Mouse (Mus musculus): ENCODE results near the gene Psmd5. TPM values are rescaled to one million over a fixed set of nuclear protein-coding genes. Genes with fewer than 3 reads are reported as not detected.
"Not testable (repeated sequence)": the region's sequence is repeated elsewhere in the genome, so short reads cannot be mapped to it uniquely, and the experiment has no call there.

Gene Psmd5
- polyA plus RNA-seq, 1 experiment from 2014 or later = 131 TPM

DNA sequence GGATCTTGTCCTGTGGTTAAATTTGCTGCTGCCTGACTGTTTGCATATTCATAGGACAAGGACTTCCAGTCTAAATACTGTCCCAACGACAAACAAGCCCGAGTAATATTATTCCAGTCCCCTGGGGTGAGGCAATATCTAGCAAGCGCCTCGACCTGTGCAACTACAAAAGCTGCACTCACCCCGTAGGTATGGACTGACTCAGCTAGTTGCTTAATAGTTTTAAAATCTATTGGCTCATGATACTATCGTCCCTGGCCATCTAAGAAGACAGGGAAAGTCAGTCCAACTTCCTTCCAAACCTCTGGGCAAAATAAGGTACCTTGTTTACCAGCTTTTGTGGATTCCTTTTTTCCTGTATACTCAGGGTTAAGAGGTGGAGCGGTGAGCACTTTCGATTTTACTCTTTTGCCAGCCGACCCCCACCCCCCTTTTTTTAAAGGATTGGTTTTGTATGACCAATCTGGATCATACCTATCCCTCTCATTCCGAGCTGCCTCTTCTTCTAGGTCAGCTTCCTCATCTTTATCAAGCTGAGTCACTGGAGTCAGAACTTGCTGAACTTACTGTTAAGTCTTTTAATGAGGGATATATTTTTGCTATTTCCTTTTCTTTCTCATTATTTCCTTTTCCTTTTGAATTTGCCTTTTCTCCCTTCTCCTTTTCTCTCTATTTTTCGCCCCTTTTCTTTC, 41.9 kb downstream of the Psmd5 start, which contains the start of gene Gm34653:
TSS of gene Gm34653 (plus strand) at position 242 of the 692 bp plus-strand sequence.
- H3K4me1 ChIP-seq; H3K4me3 ChIP-seq; H3K27me3 ChIP-seq (ENCODE audit: low read depth, poor library complexity, severe bottlenecking); H3K36me3 ChIP-seq; DNase-seq (ENCODE audit: low spot score); H3K27ac ChIP-seq; H3K9me3 ChIP-seq (replicated peaks): not testable (repeated sequence)
- whole genome bisulfite sequencing = 77% methylated on average over 11 of the region's 11 CpGs

DNA sequence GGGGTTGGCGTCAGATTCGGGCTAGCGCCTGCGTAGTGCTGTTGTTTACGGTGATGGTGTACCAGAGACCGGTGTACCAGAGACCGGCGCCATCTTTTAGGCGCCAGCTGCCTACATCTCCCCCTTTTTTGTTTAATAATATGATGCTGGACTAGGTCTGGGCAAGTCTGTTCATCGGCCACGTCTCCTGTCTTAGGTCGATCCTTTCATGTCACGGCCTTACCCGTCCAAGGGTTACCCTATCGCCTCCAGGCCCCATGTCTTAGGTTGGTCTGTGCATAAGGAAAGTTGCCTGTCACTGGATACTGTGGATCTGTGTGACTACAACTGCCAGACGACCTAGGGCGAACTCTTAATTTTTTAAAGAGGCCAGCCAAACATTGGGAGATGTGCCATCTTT, 44.7 kb downstream of the Psmd5 start:
- not testable (repeated sequence) for H3K9me3 ChIP-seq (replicated peaks); H3K27me3 ChIP-seq (ENCODE audit: low read depth, poor library complexity, severe bottlenecking); H3K4me1 ChIP-seq; H3K27ac ChIP-seq; H3K4me3 ChIP-seq; H3K36me3 ChIP-seq; DNase-seq (ENCODE audit: low spot score)
- WGBS = 97% methylated on average over 17 of the region's 17 CpGs

DNA sequence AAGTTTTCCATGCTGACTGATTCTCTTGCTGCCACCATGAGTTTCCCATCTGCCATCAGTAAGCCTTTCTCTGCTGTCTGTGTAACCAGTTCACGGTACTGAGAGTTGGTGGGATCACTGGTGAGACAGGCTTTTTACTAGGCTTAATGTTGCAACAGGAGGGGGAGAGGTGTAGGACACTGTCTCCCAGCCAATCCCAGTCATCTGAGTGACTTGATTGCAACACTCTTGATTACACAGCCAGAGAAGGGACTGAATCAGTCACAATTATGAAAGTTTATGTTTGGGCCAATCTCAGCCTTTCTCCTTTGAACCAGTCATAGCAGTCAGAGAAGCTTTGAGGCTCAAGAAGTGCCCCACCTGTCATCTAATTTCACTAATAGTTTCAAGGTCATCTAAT, 46.7 kb downstream of the Psmd5 start:
- no peak for DNase-seq (ENCODE audit: low spot score)
- Histone ChIP-seq H3K27ac (no peak overlapping the region), H3K4me3 (no peak overlapping the region), H3K9me3 (replicated peaks) (0 out of 2 replicates have a peak, but pooled peaks cover 2% of the 10 kb centered on the region), H3K4me1 (peaks cover 17% of the 10 kb centered on the region), H3K27me3 (ENCODE audit: low read depth, poor library complexity, severe bottlenecking) (no peaks in the 10 kb centered on the region), H3K36me3 (no peaks in the 10 kb centered on the region)
- 90% methylated on average over 1 of the region's 1 CpGs for WGBS

DNA sequence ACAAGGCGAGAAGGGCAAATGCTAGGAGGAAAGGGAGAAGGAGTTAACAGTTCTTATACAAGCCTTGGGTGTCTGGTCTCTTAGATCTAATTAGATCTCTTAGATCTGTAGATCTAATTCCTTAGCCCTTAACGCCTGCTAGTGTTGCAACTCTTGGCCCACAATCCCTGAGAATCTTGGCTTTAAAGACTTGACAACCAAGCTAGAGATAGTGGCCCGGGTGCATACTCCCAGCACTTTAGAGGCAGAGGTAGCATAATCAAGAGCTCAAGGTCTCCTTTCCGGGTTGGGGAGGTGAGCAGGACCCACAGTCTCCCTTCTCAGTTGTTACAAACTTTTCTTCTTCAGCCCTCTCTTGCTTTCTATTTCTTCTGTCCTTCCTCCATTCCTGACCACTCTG, 47.2 kb downstream of the Psmd5 start:
- Histone ChIP-seq H3K9me3 (replicated peaks) (0 out of 2 replicates have a peak, but pooled peaks cover 2% of the 10 kb centered on the region), H3K4me1 (peaks cover 17% of the 10 kb centered on the region), H3K27me3 (ENCODE audit: low read depth, poor library complexity, severe bottlenecking) (no peaks in the 10 kb centered on the region), H3K4me3 (no peak overlapping the region), H3K27ac (no peak overlapping the region), H3K36me3 (peaks cover 2% of the 10 kb centered on the region; the same call in 1 of the 2 replicates)
- WGBS = 87% methylated on average over 4 of the region's 4 CpGs
- no peak for DNase-seq (ENCODE audit: low spot score)

DNA sequence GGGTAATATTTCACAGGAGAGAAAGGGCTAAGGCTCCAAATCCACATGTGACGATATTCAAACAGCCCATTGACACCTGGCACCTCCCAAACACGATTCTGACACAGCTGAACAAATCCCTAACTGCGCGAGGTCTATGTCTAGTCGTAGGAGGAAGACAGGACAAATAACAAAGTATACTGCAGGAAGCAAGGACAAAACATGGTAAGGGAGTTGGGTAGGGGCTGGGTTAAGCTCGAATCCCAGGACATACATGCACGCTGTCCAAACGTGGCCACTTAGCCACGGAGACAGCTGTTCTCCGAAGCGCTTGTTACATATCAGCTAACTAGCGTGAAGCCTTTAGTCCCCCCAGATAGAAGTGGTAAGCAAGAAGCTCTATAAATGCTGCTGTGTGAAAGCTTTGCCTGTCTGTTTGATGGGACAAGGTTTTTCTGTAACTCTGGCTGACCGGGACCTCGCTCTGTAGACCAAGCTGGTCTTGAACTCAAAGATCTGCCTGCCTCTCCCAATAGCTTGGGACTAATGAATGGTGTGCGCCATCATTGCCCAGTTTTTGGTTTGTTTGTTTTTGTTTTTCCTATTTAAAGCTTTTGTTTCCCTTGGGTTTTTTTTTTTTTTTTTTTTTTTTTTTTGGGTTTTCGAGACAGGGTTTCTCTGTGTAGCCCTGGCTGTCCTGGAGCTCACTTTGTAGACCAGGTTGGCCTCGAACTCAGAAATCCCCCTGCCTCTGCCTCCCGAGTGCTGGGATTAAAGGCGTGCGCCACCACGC, 48.1 kb downstream of the Psmd5 start:
- H3K27ac ChIP-seq = peak overlapping the region; percentile 89
- H3K9me3 ChIP-seq (replicated peaks) = 0 out of 2 replicates have a peak, but pooled peaks cover 2% of the 10 kb centered on the region
- peaks cover 17% of the 10 kb centered on the region for H3K4me1 ChIP-seq
- H3K27me3 ChIP-seq (ENCODE audit: low read depth, poor library complexity, severe bottlenecking) = no peaks in the 10 kb centered on the region
- H3K36me3 ChIP-seq = peaks cover 11% of the 10 kb centered on the region
- H3K4me3 ChIP-seq = peak overlapping the region; percentile 91
- 34% methylated on average over 20 of the region's 21 CpGs for WGBS
- peak; percentile 41 for DNase-seq (ENCODE audit: low spot score)

DNA sequence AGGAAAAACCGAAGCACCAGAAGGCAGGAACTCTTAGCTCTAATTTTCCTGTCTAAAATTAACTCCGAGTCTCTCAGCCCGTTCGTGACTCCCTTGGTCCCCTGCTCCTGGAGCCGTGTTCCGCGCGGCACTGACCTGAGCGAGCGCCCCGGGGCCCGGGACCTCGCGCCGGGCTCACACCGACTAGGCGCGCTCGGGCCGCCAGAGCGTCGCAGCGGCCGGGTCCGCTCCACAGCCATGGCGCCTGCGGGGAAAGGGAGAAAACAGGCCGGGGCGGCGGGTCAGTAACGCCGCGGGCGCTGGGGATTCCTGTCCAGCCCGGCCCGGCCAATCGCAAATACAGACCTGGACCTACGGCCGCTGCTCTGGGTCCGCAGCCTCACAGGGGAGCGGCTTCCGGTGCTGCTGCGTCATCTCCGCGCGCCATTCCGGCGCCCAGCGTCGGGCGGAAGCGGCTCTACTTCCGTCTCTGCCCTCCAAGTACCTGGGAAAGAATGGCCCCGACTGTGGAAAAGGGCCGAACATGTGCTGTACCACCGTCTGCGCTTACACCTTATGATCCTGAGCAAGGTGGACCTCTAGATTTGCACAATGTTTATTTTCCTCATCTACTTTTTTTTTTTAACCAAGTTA, 48.8 kb downstream of the Psmd5 start, which contains the start of gene Fbxw2:
TSS of gene Fbxw2 (minus strand) at position 485 of the 633 bp plus-strand sequence.
- Histone ChIP-seq H3K4me3 (peak within 1 kb of the TSS; percentile 91), H3K27me3 (ENCODE audit: low read depth, poor library complexity, severe bottlenecking) (no peaks in the 10 kb centered on the region), H3K4me1 (peaks cover 17% of the 10 kb centered on the region), H3K27ac (peak within 1 kb of the TSS; percentile 89), H3K9me3 (replicated peaks) (0 out of 2 replicates have a peak, but pooled peaks cover 2% of the 10 kb centered on the region), H3K36me3 (peaks cover 16% of the 10 kb centered on the region)
- WGBS = under 1% methylated on average over 57 of the region's 57 CpGs
- peak; percentile 97 for DNase-seq (ENCODE audit: low spot score)

DNA sequence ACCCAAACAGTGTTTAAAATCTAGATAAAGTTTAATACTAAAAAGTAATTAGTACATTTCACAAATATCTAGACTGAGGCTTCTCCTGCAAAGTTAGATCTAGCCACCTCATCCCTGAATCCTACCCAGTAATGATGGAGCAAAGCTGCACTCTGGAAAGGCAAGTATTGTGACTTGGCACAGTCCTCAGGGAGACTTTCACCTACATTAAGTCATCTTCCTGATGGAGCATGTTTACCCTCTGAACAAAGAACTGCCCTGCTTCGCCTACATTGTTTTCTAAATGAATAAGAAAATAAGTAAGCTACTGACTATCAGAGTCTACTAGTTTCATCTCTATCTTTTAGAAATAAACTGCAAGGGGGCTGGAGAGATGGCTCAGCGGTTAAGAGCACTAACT, 56.3 kb downstream of the Psmd5 start:
- Histone ChIP-seq H3K9me3 (replicated peaks) (no peaks in the 10 kb centered on the region), H3K27me3 (ENCODE audit: low read depth, poor library complexity, severe bottlenecking) (no peaks in the 10 kb centered on the region), H3K4me1 (no peaks in the 10 kb centered on the region), H3K27ac (no peak overlapping the region), H3K36me3 (peaks cover 77% of the 10 kb centered on the region), H3K4me3 (no peak overlapping the region)
- 91% methylated on average over 2 of the region's 2 CpGs for WGBS
- DNase-seq (ENCODE audit: low spot score) = no peak

DNA sequence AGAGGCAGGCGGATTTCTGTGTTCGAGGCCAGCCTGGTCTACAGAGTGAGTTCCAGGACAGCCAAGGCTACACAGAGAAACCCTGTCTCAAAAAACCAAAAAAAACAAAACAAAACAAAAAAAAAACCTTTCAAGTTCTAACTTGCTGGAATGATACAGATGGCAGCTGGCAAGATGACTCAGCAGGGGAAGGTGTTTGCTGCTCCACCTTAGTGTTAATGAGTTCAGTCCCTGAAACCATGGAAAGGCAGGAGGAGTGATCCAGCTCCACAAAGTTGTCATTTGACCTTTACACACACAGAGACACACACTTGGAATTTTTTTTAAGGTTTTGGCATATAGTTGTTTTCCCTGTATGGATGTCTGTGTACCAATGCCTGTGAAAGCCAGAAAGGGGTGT, 58.9 kb downstream of the Psmd5 start:
- not testable (repeated sequence) for H3K4me1 ChIP-seq; H3K4me3 ChIP-seq; H3K9me3 ChIP-seq (replicated peaks); DNase-seq (ENCODE audit: low spot score); H3K27me3 ChIP-seq (ENCODE audit: low read depth, poor library complexity, severe bottlenecking); H3K27ac ChIP-seq
- 94% methylated on average over 2 of the region's 2 CpGs for WGBS
- peaks cover 87% of the 10 kb centered on the region for H3K36me3 ChIP-seq

DNA sequence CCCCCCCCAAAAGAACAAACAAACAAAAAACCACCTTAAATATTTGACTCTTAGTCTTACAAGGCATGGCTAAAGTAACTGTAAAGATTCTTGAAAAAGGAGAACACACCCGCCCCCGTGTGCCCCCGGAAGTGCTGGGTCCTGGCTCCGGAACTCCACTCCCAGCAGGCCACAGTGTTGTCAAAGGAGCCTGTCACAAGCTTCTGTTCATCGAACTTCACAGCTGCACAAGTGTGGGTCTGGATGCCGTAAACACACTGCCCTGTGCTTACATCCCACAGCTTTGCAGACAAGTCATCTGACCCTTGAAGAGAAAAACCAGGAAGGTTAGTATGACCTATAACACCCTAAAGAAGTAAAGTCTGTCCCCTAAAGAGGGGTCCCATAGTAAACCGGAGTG, 62.1 kb downstream of the Psmd5 start:
- Histone ChIP-seq H3K9me3 (replicated peaks) (no peaks in the 10 kb centered on the region), H3K4me3 (no peak overlapping the region), H3K27me3 (ENCODE audit: low read depth, poor library complexity, severe bottlenecking) (no peaks in the 10 kb centered on the region), H3K36me3 (peaks cover 92% of the 10 kb centered on the region), H3K27ac (no peak overlapping the region), H3K4me1 (no peaks in the 10 kb centered on the region)
- WGBS = 90% methylated on average over 7 of the region's 7 CpGs
- no peak for DNase-seq (ENCODE audit: low spot score)

DNA sequence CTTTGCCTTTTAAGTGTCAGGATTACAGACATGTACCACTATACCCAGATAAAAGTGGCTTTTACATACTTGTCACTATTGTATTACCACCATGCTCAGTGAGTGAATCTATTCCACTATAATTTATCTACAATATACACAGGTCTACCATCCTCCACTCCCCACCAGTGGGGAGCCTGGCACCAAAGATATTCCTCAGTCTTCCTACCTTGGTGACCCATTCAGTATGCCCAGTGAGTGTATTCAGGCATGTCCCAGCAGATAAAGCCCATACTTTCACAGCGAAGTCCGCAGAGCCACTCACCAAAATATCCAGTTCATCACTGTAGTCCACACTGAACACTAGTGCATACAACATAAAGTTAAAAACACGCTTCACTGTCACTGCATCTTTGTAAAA, 64.0 kb downstream of the Psmd5 start:
- H3K27me3 ChIP-seq (ENCODE audit: low read depth, poor library complexity, severe bottlenecking) = no peaks in the 10 kb centered on the region
- H3K36me3 ChIP-seq = peaks cover 94% of the 10 kb centered on the region
- no peaks in the 10 kb centered on the region for H3K9me3 ChIP-seq (replicated peaks)
- no peak for DNase-seq (ENCODE audit: low spot score)
- H3K4me1 ChIP-seq = no peaks in the 10 kb centered on the region
- 96% methylated on average over 3 of the region's 3 CpGs for WGBS
- no peak overlapping the region for H3K4me3 ChIP-seq
- no peak overlapping the region for H3K27ac ChIP-seq

DNA sequence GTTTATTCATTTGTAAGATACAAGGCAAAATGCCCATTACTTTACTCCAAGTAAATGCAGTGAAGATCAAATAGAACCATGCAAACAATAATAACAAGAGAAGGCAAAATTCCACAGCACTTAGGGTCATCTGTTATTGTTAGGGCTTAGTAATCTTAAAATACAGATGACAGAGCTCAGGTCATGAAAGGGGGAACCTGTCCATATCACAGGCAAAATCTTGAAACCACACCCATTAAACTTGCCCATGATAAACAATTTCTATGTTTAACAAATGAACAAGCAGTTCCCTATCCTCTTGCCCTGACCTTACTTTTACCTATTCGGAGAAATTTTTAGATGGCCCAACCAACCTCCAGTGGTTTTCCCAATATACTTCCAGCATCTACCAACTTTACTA, 65.2 kb downstream of the Psmd5 start:
- no peak for DNase-seq (ENCODE audit: low spot score)
- peaks cover 3% of the 10 kb centered on the region; the same call in 1 of the 2 replicates for H3K4me1 ChIP-seq
- H3K27me3 ChIP-seq (ENCODE audit: low read depth, poor library complexity, severe bottlenecking) = no peaks in the 10 kb centered on the region
- H3K4me3 ChIP-seq = no peak overlapping the region
- H3K27ac ChIP-seq = no peak overlapping the region
- H3K36me3 ChIP-seq = peaks cover 93% of the 10 kb centered on the region
- H3K9me3 ChIP-seq (replicated peaks) = no peaks in the 10 kb centered on the region
- WGBS = 97% methylated on average over 1 of the region's 1 CpGs

DNA sequence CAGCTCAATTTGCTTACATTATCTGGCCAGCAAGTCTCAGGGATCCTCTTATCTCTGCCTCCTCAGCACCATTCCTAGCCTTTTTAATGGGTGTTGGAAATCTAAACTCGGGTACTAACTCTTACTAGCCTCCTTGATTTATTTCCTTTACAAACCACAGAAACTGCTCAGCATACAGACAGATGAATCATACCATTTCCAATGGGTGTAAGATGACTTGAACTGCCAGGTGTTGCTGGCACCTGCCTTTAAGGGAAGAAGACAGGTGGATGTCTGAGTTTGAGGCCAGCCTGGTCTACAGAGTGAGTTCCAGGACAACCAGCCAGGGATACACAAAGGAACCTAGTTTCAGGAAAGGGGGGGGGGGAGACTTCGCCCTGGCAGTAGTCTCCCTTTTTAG, 66.7 kb downstream of the Psmd5 start:
- WGBS = 85% methylated on average over 2 of the region's 2 CpGs
- DNase-seq (ENCODE audit: low spot score) = no peak
- H3K4me3 ChIP-seq = no peak overlapping the region
- no peak overlapping the region for H3K27ac ChIP-seq
- no peaks in the 10 kb centered on the region for H3K9me3 ChIP-seq (replicated peaks)
- H3K27me3 ChIP-seq (ENCODE audit: low read depth, poor library complexity, severe bottlenecking) = no peaks in the 10 kb centered on the region
- H3K4me1 ChIP-seq = peaks cover 11% of the 10 kb centered on the region
- H3K36me3 ChIP-seq = peaks cover 87% of the 10 kb centered on the region
